Mouse (Mus musculus) liver, postnatal 0 days (tissue): Measurements from ENCODE around the gene Fzd4.

Experiments used
- CTCF ChIP-seq: sonication (generic); IDR thresholded peaks from 2 replicates; pipeline ENCODE4 v1.5.1; 2016; ENCODE audit warnings: antibody characterized with exemption, low read depth
- EP300 ChIP-seq: IDR thresholded peaks from 2 replicates; pipeline ENCODE4 v1.6.1; 2016; ENCODE audit warnings: antibody characterized with exemption, low read depth, mild to moderate bottlenecking

DNA sequence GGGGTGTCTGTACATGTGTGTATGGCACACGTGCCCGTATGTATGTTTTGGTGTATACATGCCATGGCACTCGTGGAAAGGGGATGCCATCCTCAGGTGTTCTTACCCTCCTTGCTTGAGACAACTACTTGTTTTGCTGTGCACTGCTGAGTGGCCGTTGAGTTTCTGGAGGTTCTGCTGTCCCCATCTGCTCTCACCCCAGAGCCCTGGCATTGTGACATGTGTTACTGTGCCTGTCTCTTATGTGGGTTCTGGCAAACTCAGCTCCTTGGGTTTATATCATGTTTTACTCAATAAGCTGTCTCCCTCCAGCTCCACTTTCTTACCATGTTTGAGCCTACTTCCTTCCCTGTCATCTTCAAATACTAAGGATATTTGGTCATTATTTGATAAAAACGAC lies 40.2 kb upstream of the Fzd4 start:
- TF ChIP-seq CTCF: no peak
- TF ChIP-seq EP300: no peak
